ENCODE assay signal across 35 mouse cellular contexts in genomic region chr4:108482776-108483175, GRCm38 (mm10).
"Had no signal": no experiment of that assay in that cellular context is flagged by ENCODE, and none has a peak within 500 bp of the region (broad histone marks: within the 10 kb centered on the region; RNA-seq: fewer than 3 reads in every experiment).

No protein-coding gene starts in this region.

- H3K27ac ChIP-seq: heart, embryonic 10.5 days; heart, embryonic 13.5 days; heart, embryonic 15.5 days; hindbrain, embryonic 10.5 days; hindbrain, embryonic 12.5 days; hindbrain, embryonic 13.5 days; hindbrain, embryonic 14.5 days; hindbrain, embryonic 15.5 days; hindbrain, postnatal 0 days; intestine, embryonic 15.5 days; kidney, embryonic 15.5 days; kidney, postnatal 0 days had no signal

- H3K4me2 ChIP-seq: heart, embryonic 11.5 days; heart, embryonic 12.5 days; heart, embryonic 13.5 days; heart, embryonic 15.5 days; hindbrain, embryonic 12.5 days; hindbrain, embryonic 13.5 days; hindbrain, embryonic 14.5 days; hindbrain, embryonic 15.5 days; intestine, embryonic 15.5 days; kidney, embryonic 15.5 days had no signal

- H3K27me3 ChIP-seq: heart, embryonic 12.5 days; heart, embryonic 13.5 days; heart, embryonic 15.5 days; hindbrain, embryonic 12.5 days; hindbrain, embryonic 13.5 days; hindbrain, embryonic 15.5 days; intestine, embryonic 15.5 days; kidney, embryonic 15.5 days had no signal

- H3K4me3 ChIP-seq: heart, embryonic 10.5 days; heart, embryonic 12.5 days; heart, embryonic 13.5 days; heart, embryonic 15.5 days; hindbrain, embryonic 10.5 days; hindbrain, embryonic 12.5 days; hindbrain, embryonic 13.5 days; hindbrain, embryonic 15.5 days; intestine, embryonic 15.5 days; kidney, embryonic 15.5 days; layer of hippocampus, adult 2 months had no signal

- H3K9me3 ChIP-seq: heart, embryonic 10.5 days; heart, embryonic 12.5 days; heart, embryonic 15.5 days; hindbrain, embryonic 12.5 days; hindbrain, embryonic 13.5 days; hindbrain, embryonic 15.5 days; intestine, embryonic 15.5 days had no signal

- ATAC-seq: hindbrain, embryonic 16.5 days; hindbrain, postnatal 0 days; inflammation-experienced regulatory T-cells, adult 6 months; intestine, embryonic 15.5 days; intestine, embryonic 16.5 days; intestine, postnatal 0 days had no signal

- DNase-seq: heart, postnatal 10 days; heart, postnatal 14 days; heart, postnatal 36 days; heart, postnatal 4 days; kidney, adult 11 months; kidney, adult 18-20 months; kidney, adult 2 months; kidney, adult 8-10 months; kidney, adult 9 months; kidney, postnatal 10 days; kidney, postnatal 14 days; kidney, postnatal 25 days; kidney, postnatal 36 days; kidney, postnatal 4 days; layer of hippocampus, adult 9-11 months; layer of hippocampus, postnatal 36 days had no signal

- H3K4me1 ChIP-seq: heart, embryonic 10.5 days; heart, embryonic 12.5 days; heart, embryonic 13.5 days; heart, embryonic 15.5 days; hindbrain, embryonic 10.5 days; hindbrain, embryonic 12.5 days; hindbrain, embryonic 13.5 days; hindbrain, embryonic 15.5 days; intestine, embryonic 15.5 days; kidney, embryonic 15.5 days had no signal

- H3K9ac ChIP-seq: heart, embryonic 12.5 days; heart, embryonic 13.5 days; heart, embryonic 15.5 days; hindbrain, embryonic 12.5 days; hindbrain, embryonic 13.5 days; hindbrain, embryonic 14.5 days; hindbrain, embryonic 15.5 days; intestine, embryonic 15.5 days; kidney, embryonic 15.5 days had no signal
